Mouse (Mus musculus) kidney, adult 2 months (tissue): ENCODE data around the gene Pepd.

Source experiments
- CTCF ChIP-seq: fragments of 200-500 bp; conservative IDR thresholded peaks from 2 replicates; pipeline ENCODE4 v1.5.1; 2011; ENCODE audit warnings: low read depth, mild to moderate bottlenecking, control low read depth, low read length, moderate library complexity, mixed read lengths; ENCODE audit not compliant: insufficient read depth, insufficient read length
- POLR2A ChIP-seq: fragments of 200-500 bp; IDR thresholded peaks from one replicate; pipeline ENCODE4 v1.6.1; 2011; ENCODE audit warnings: low read depth, low read length, control low read depth

GRCm38 (mm10) chr7:35065958-35066357 is 153.8 kb downstream of the Pepd start:
- TF ChIP-seq CTCF (no peak), POLR2A (no peak)
